Comparison of ENCODE assay signal across 8 mouse cellular contexts in genomic region chr16:10974037-10974446, GRCm38 (mm10).
A peak's percentile ranks its signal among the peaks of the same experiment; 100 is the strongest.
DNase-seq lines count a peak whose midpoint lies in the region; ATAC-seq lines count a peak whose summit lies in the region.

No protein-coding gene starts in this region.

- H3K27me3 ChIP-seq in midbrain, embryonic 10.5 days (ENCODE audit: low read depth, poor library complexity, severe bottlenecking), result no peaks in the 10 kb centered on the region
- no peaks in the 10 kb centered on the region for H3K27me3 ChIP-seq in midbrain, embryonic 13.5 days

- peak overlapping the region; percentile 68 for H3K27ac ChIP-seq in midbrain, embryonic 10.5 days (replicated peaks)
- no peak overlapping the region for H3K27ac ChIP-seq in midbrain, embryonic 13.5 days

- no peak overlapping the region for H3K9ac ChIP-seq in midbrain, embryonic 13.5 days (replicated peaks)

- 44% methylated on average over 3 of the region's 3 CpGs for WGBS in midbrain, embryonic 10.5 days
- 33% methylated on average over 3 of the region's 3 CpGs for WGBS in midbrain, embryonic 13.5 days

- H3K4me1 ChIP-seq in midbrain, embryonic 10.5 days, result peaks cover 61% of the 10 kb centered on the region
- H3K4me1 ChIP-seq in midbrain, embryonic 13.5 days (replicated peaks), result peaks cover 10% of the 10 kb centered on the region; the same call in 1 of the 2 replicates

- no peak overlapping the region for H3K4me2 ChIP-seq in midbrain, embryonic 13.5 days (replicated peaks)

- ATAC-seq in midbrain, embryonic 13.5 days, result no peak
- no peak for ATAC-seq in monocyte, adult 5-6 weeks (replicated peaks; ENCODE audit: insufficient number of reproducible peaks, low FRiP score, low TSS enrichment, poor library complexity, severe bottlenecking)

- H3K36me3 ChIP-seq in midbrain, embryonic 10.5 days, result peaks cover 21% of the 10 kb centered on the region
- H3K36me3 ChIP-seq in midbrain, embryonic 13.5 days, result no peaks in the 10 kb centered on the region; the same call in 1 of the 2 replicates

- H3K9me3 ChIP-seq in midbrain, embryonic 10.5 days (replicated peaks), result no peaks in the 10 kb centered on the region
- no peaks in the 10 kb centered on the region for H3K9me3 ChIP-seq in midbrain, embryonic 13.5 days

- no peak overlapping the region for H3K4me3 ChIP-seq in midbrain, embryonic 10.5 days
- no peak overlapping the region for H3K4me3 ChIP-seq in midbrain, embryonic 13.5 days (replicated peaks)

- DNase-seq in cerebellum, adult 9-11 months, result peak; percentile 25
- DNase-seq in cerebellum, adult 9-10 months, result no peak
- peak; percentile 32 for DNase-seq in midbrain, embryonic 10.5 days (ENCODE audit: low spot score)
- peak; percentile 82 for DNase-seq in kidney, adult 18-20 months
- peak; percentile 60 for DNase-seq in lung, postnatal 36 days
- no peak for DNase-seq in cerebellum, postnatal 4 days (ENCODE audit: low spot score in 2 of 2)

Comparison
In these comparisons a context has a peak if more than half of its experiments do, and no peak if none do; other contexts are left out.
1. DNase-seq: peak in cerebellum, adult 9-11 months (single experiment), midbrain, embryonic 10.5 days (single experiment), kidney, adult 18-20 months (single experiment) and lung, postnatal 36 days (single experiment); none in cerebellum, adult 9-10 months (single experiment) and cerebellum, postnatal 4 days (0 of 2).